29 mouse cellular contexts compared by ENCODE assay signal in genomic region chr4:48034287-48034686, GRCm38 (mm10). TPM values are rescaled to one million over a fixed set of nuclear protein-coding genes. Genes with fewer than 3 reads are reported as not detected.
A peak's percentile ranks its signal among the peaks of the same experiment; 100 is the strongest.
DNase-seq lines count a peak whose midpoint lies in the region; ATAC-seq lines count a peak whose summit lies in the region.
"Had no signal": no experiment of that assay in that cellular context is flagged by ENCODE, and none has a peak within 500 bp of the region (broad histone marks: within the 10 kb centered on the region; RNA-seq: fewer than 3 reads in every experiment).

No protein-coding gene starts in this region.

- no peaks in the 10 kb centered on the region for H3K27me3 ChIP-seq in midbrain, embryonic 11.5 days (ENCODE audit: control insufficient read depth, insufficient read depth, low read length)
- no peaks in the 10 kb centered on the region for H3K27me3 ChIP-seq in midbrain, embryonic 15.5 days (replicated peaks)
- H3K27me3 ChIP-seq in hindbrain, embryonic 10.5 days (ENCODE audit: insufficient read depth, poor library complexity, severe bottlenecking): no peaks in the 10 kb centered on the region
- H3K27me3 ChIP-seq in hindbrain, embryonic 16.5 days (replicated peaks; ENCODE audit: control insufficient read depth, insufficient read depth, low read length): no peaks in the 10 kb centered on the region
- H3K27me3 ChIP-seq: embryonic facial prominence, embryonic 12.5 days; embryonic facial prominence, embryonic 15.5 days; heart, embryonic 13.5 days; hindbrain, embryonic 15.5 days; intestine, embryonic 15.5 days had no signal

- peak; percentile 39 for DNase-seq in midbrain, embryonic 11.5 days (ENCODE audit: low spot score, missing footprints)
- peak; percentile 59 for DNase-seq in CD4-positive, CD25-positive, alpha-beta regulatory T cell, adult 2 months (ENCODE audit: low read depth, low spot score)
- DNase-seq in T-cell, adult 2 months (ENCODE audit: low spot score): peak; percentile 49
- DNase-seq in hindbrain, embryonic 10.5 days (ENCODE audit: low spot score): no peak
- DNase-seq in adrenal gland, adult (ENCODE audit: inconsistent age in 2 of 2, low spot score in 1 of 2): no peak
- DNase-seq: adrenal gland, adult 2 months; adrenal gland, postnatal 14 days; B cell, adult 2 months; cerebellum, adult 11 months; cerebellum, adult 2 months; cerebellum, adult 9-11 months; cerebellum, postnatal 25 days; forebrain, postnatal 0 days; gastrocnemius, adult 2 months; gastrocnemius, postnatal 14 days; heart, adult 18-20 months; heart, postnatal 14 days; heart, postnatal 4 days; kidney, adult 11 months had no signal

- no peak overlapping the region for H3K9ac ChIP-seq in midbrain, embryonic 11.5 days (ENCODE audit: low read length)
- no peak overlapping the region for H3K9ac ChIP-seq in midbrain, embryonic 15.5 days
- no peak overlapping the region for H3K9ac ChIP-seq in hindbrain, embryonic 16.5 days (ENCODE audit: low read depth, low read length)
- H3K9ac ChIP-seq: embryonic facial prominence, embryonic 12.5 days; embryonic facial prominence, embryonic 15.5 days; forebrain, postnatal 0 days; heart, embryonic 13.5 days; hindbrain, embryonic 12.5 days; hindbrain, embryonic 15.5 days; intestine, embryonic 15.5 days had no signal

- no peaks in the 10 kb centered on the region for H3K36me3 ChIP-seq in midbrain, embryonic 11.5 days (ENCODE audit: control insufficient read depth, insufficient read depth, low read length)
- no peaks in the 10 kb centered on the region for H3K36me3 ChIP-seq in midbrain, embryonic 15.5 days (replicated peaks)
- no peaks in the 10 kb centered on the region for H3K36me3 ChIP-seq in hindbrain, embryonic 10.5 days
- H3K36me3 ChIP-seq in hindbrain, embryonic 16.5 days (ENCODE audit: control insufficient read depth, insufficient read depth, low read length): no peaks in the 10 kb centered on the region
- H3K36me3 ChIP-seq: embryonic facial prominence, embryonic 12.5 days; embryonic facial prominence, embryonic 15.5 days; heart, embryonic 13.5 days; hindbrain, embryonic 12.5 days; hindbrain, embryonic 15.5 days; intestine, embryonic 15.5 days had no signal

- no peaks in the 10 kb centered on the region for H3K4me1 ChIP-seq in midbrain, embryonic 11.5 days (ENCODE audit: control insufficient read depth, insufficient read depth, low read length)
- H3K4me1 ChIP-seq in midbrain, embryonic 15.5 days: no peaks in the 10 kb centered on the region
- no peaks in the 10 kb centered on the region for H3K4me1 ChIP-seq in hindbrain, embryonic 10.5 days (replicated peaks)
- no peaks in the 10 kb centered on the region for H3K4me1 ChIP-seq in hindbrain, embryonic 16.5 days (ENCODE audit: control insufficient read depth, insufficient read depth, low read depth, low read length)
- H3K4me1 ChIP-seq: hindbrain, embryonic 15.5 days; intestine, embryonic 15.5 days had no signal

- no peaks in the 10 kb centered on the region for H3K9me3 ChIP-seq in midbrain, embryonic 11.5 days (ENCODE audit: control insufficient read depth, low read length)
- no peaks in the 10 kb centered on the region for H3K9me3 ChIP-seq in midbrain, embryonic 15.5 days
- no peaks in the 10 kb centered on the region for H3K9me3 ChIP-seq in hindbrain, embryonic 10.5 days
- no peaks in the 10 kb centered on the region for H3K9me3 ChIP-seq in hindbrain, embryonic 16.5 days (ENCODE audit: control insufficient read depth, low read length)
- H3K9me3 ChIP-seq: embryonic facial prominence, embryonic 12.5 days; embryonic facial prominence, embryonic 15.5 days; heart, embryonic 13.5 days; hindbrain, embryonic 12.5 days; hindbrain, embryonic 15.5 days; intestine, embryonic 15.5 days had no signal

- no peak overlapping the region for H3K27ac ChIP-seq in midbrain, embryonic 11.5 days (ENCODE audit: low read depth, low read length)
- no peak overlapping the region for H3K27ac ChIP-seq in midbrain, embryonic 15.5 days
- H3K27ac ChIP-seq in hindbrain, embryonic 10.5 days: no peak overlapping the region
- no peak overlapping the region for H3K27ac ChIP-seq in hindbrain, embryonic 16.5 days (ENCODE audit: low read depth, low read length)
- H3K27ac ChIP-seq: embryonic facial prominence, embryonic 12.5 days; embryonic facial prominence, embryonic 15.5 days; gastrocnemius, adult 2 months; heart, embryonic 13.5 days; hindbrain, embryonic 12.5 days; hindbrain, embryonic 15.5 days; intestine, embryonic 15.5 days had no signal

- H3K4me2 ChIP-seq in midbrain, embryonic 11.5 days: no peak overlapping the region
- no peak overlapping the region for H3K4me2 ChIP-seq in midbrain, embryonic 15.5 days
- no peak overlapping the region for H3K4me2 ChIP-seq in hindbrain, embryonic 16.5 days (ENCODE audit: low read length)
- H3K4me2 ChIP-seq: embryonic facial prominence, embryonic 12.5 days; embryonic facial prominence, embryonic 15.5 days; heart, embryonic 13.5 days; hindbrain, embryonic 12.5 days; hindbrain, embryonic 15.5 days; intestine, embryonic 15.5 days had no signal

- no peak for ATAC-seq in midbrain, embryonic 11.5 days (ENCODE audit: low FRiP score)
- no peak for ATAC-seq in midbrain, embryonic 15.5 days (replicated peaks)
- ATAC-seq in inflammation-experienced regulatory T-cells, adult 6 months: peak; percentile 86
- no peak for ATAC-seq in hindbrain, embryonic 16.5 days
- ATAC-seq: forebrain, embryonic 14.5 days; forebrain, postnatal 0 days; intestine, embryonic 15.5 days had no signal

- 89% methylated on average over 9 of the region's 9 CpGs for whole genome bisulfite sequencing in midbrain, embryonic 11.5 days
- 86% methylated on average over 9 of the region's 9 CpGs for WGBS in midbrain, embryonic 15.5 days
- WGBS in hindbrain, embryonic 10.5 days: 86% methylated on average over 9 of the region's 9 CpGs
- 89% methylated on average over 9 of the region's 9 CpGs for WGBS in hindbrain, embryonic 16.5 days

- H3K4me3 ChIP-seq in midbrain, embryonic 11.5 days (ENCODE audit: low read depth, low read length): no peak overlapping the region
- no peak overlapping the region for H3K4me3 ChIP-seq in midbrain, embryonic 15.5 days
- H3K4me3 ChIP-seq in hindbrain, embryonic 10.5 days: no peak overlapping the region
- H3K4me3 ChIP-seq in hindbrain, embryonic 16.5 days (ENCODE audit: low read length): no peak overlapping the region
- H3K4me3 ChIP-seq: embryonic facial prominence, embryonic 12.5 days; embryonic facial prominence, embryonic 15.5 days; gastrocnemius, adult 2 months; heart, embryonic 13.5 days; hindbrain, embryonic 12.5 days; hindbrain, embryonic 15.5 days; intestine, embryonic 15.5 days had no signal

RNA-seq across cellular contexts. Expression of gene Nr4a3, which starts 10.7 kb away (rescaled TPM):
- 0.68 and 0.77 TPM in 2 replicates for polyA plus RNA-seq in midbrain, embryonic 11.5 days (2014; fragmentation: Nextera tagmentation; extraction: Ambion mirVana)
- 1.3 and 1.4 TPM in 2 replicates for polyA plus RNA-seq in midbrain, embryonic 15.5 days (2015; fragmentation: Nextera tagmentation; extraction: Ambion mirVana)
- polyA plus RNA-seq in inflammation-experienced regulatory T-cells, adult 6 months (2017; shearing (Covaris generic)): 1 to 10 TPM; 1.9 to 3.6 (median 2.7) TPM
- polyA plus RNA-seq in hindbrain, embryonic 10.5 days (2016; fragmentation: Nextera tagmentation; extraction: Ambion mirVana): 0.44 and 1.2 TPM in 2 replicates
- polyA plus RNA-seq in hindbrain, embryonic 16.5 days (2015; fragmentation: Nextera tagmentation; extraction: Ambion mirVana): 0.89 and 1.3 TPM in 2 replicates

Comparison
In these comparisons a context has a peak if more than half of its experiments do, and no peak if none do; other contexts are left out.
1. DNase-seq: peak in midbrain, embryonic 11.5 days (single experiment), CD4-positive, CD25-positive, alpha-beta regulatory T cell, adult 2 months (single experiment) and T-cell, adult 2 months (single experiment); none in hindbrain, embryonic 10.5 days (single experiment) and adrenal gland, adult (0 of 2).